Mouse (Mus musculus) natural killer cell, adult 2 months (primary cell): ENCODE measurements around the gene Ctrc.
"Not testable (repeated sequence)": the region's sequence is repeated elsewhere in the genome, so short reads cannot be mapped to it uniquely, and the experiment has no call there.

ENCODE experiments used
- DNase-seq, 2 experiments: peaks; one replicate each; pipeline ENCODE4 v3.0.0; 2022; ENCODE audit warnings: low spot score in 2 of 2

Gene Ctrc

DNA sequence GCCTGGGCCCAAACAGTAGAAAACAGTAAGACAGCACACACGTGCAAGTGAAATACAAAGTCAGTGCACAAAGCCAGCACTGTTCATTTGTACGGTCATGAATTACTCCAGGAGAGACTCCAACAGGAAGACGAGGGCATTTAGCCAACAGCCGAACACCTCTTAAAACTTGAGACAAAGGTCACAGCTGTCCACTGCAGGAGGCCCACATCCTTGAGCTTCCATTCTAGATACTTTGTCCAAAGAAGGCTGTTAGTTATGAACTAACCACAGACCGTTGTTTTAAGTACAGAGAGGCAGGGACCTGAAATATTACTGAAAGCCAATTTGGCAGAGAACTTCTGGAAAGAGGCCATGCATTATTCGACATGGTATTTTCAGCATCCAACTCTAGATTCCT, 59.1 kb downstream of the Ctrc start:
- no peak for DNase-seq

DNA sequence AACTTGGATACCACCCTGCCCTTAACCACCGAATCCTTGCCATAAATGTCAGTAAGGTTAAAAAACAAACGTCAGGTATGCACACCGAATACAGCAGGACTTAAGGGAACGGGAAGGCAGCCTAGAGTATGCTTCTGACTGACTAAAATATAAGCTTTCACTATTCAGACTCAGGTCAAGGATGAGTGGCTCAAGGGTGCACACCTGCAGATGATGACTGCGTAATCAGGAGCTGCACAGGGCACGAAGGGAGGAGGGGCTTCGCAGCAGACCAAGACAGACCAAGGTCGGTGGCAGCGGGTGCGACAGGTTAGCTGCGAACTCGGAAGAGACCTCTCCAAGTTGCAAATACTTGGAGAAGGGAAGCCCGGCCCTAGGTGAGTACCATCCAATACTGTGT, 60.0 kb downstream of the Ctrc start:
- DNase-seq, result no peak

DNA sequence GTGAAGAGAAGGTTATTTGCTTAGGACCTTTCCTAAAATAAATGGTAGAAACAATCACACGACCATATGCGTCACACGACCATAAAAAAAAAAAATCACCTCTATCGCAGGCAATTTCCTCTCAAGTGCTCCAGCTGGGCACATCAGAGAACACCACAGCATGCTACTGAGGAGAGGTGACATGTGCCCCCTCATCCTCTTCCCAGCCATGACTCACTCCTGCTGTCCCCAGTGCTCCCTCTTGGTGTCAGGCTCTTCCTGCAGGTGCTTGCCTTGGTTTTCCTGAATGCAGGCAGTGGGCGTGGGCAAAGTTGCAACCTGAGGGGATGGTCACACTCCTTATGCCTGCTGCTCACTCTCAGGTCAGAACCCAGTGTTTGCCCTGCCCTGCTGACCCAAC, 61.3 kb downstream of the Ctrc start:
- DNase-seq, result no peak

DNA sequence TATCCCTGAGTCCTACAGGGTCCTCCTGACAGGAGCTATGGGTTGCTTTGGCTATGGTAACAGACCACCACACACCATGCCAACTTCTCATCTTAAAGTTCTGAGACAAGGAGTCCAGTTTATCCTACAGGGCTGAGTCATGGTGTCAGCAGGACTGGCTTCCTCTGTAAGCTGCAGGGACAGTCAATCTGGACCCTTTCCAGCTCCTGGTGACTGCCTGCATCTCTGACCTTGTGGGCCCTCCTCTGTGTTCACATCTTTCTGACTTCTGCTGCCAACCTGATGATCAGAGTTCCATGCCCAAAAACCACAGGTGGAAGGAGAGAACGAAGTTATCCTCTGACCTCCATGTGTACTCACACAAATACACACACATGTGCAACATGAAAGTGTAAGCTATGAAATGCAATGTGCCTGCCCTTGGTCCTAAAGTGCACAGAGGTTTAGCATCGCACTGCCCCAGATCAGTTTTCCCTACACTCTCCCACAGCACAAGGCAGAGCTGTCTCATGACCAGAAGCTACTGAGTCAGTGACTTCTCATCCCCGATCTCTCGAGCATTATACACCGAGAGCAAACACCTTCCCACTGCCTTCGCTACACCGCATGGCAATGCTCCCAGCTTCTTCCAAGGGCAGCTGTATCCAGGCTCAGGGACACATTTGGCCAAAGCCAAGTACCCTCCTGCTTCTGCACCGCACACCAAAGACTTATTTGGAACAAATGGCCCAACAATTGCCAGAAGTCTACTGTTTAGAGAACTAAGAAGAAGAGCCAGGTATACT, 64.8 kb downstream of the Ctrc start:
- no peak for DNase-seq

DNA sequence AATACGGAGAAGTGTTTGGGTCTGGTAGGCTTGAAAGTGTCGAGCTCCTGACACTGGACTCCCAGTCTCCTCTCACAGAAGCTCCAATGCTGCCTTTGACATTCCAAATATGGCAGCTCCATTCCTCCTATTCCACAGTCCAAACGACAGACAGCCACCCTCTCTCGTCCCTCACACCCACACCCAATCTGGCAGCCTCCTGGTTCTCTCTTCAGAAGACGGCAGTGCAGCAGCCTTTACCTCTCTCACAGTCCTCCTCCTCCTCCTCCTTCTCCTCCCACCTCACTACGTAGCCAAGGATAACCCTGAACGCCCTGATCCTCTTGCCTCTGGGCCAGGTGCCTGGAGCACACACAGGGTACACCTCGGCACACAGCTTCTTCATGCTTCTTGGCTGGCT, 66.3 kb downstream of the Ctrc start:
- DNase-seq, result no peak

DNA sequence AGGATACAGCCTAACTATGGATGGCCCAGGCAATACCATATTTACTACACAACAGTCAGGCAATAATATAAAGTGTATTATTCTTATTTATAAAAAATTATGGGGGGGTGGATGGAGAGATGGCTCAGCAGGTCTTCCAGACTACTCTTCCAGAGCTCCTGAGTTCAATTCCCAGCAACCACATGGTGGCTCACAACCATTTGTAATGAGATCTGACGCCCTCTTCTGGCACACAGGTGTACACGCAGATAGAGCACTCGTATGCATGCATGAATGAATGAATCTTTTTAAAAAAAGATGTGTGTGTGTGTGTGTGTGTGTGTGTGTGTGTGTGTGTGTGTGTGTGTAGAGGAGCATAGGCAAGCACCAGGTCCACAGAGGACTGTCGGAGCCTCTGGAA, 73.1 kb downstream of the Ctrc start:
- not testable (repeated sequence) for DNase-seq

DNA sequence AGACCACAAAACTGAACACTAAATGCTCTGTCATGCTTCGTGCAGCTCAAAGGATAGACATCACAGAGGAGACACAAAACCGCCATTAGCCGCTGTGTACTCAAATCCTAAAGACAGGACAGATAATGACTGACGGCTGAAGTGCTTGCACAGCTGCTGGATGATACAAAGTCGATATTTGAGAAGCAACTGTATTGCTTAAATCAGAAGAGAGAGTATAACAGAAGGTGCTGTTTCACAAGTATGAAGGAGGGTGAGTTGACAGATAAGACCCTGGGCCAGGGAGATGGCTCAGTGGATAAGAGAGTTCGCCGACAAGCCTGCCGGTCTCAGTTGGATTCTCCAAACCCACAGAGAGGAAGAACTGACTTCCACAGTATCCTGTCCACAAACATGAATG, 74.3 kb downstream of the Ctrc start:
- DNase-seq, result no peak

DNA sequence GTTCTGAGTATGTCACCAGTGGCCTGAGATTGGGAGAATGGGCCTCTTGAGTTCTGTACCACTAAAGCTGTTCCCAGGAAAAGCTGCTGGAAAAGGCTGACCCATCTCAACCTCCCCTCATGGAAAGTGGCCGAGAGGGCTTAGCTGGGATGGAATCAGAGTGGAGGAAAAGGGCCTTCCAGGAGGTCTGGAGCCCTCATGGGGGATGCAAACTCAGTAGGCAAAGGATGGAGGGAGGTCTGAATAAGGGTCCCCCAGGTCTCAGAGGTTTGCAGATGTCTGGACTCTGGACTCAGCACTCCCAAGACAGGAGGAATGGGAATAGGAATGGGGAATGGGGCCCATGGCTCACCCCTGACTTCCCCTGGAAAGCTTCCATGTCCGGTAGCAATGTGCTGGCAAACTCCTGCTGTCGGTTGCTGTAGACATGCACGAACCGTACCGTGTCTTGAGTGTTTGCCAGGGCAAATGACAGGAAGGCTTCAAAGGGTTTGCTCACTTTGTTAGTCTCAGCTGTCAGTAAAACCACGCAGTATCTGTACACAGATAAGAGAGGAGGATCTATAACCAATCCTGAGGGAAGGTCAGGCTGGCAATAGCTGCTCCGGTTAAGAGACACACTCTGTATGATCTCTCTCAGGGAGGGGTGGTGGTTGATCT, 76.5 kb downstream of the Ctrc start:
- DNase-seq, result no peak

DNA sequence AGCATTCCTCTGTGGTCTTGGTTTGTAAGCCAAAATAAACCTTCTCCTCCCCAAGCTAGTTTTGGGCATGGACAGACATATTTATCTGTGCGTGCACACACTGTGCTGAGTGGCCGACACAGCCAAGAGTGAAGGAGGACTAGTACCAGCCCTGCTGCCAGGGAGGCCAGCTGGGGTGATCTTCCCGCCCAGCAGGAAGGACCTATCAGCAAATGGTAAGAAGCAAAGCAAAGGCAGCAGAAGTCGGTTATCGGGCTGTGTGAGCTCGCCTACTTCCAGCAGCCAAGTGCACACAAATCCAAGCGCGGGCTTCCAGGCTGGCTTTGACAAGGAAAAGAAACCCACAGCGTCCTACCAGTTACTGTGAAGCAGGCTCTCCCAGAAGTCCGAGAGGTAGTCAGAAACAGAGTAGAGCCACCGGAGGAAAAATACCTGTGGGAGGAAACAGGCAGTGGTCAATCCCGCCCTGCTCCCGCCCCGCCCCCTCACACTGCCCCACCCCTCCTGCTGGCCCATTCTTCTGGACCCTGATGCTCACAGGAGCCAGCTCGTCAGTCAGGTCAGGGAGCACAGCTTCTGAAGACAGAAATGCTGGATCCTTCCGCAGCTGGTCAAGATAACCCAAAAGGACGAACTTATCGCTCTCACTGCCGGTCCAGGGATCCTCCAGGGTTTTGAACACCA, 78.7 kb downstream of the Ctrc start:
- DNase-seq, result no peak

DNA sequence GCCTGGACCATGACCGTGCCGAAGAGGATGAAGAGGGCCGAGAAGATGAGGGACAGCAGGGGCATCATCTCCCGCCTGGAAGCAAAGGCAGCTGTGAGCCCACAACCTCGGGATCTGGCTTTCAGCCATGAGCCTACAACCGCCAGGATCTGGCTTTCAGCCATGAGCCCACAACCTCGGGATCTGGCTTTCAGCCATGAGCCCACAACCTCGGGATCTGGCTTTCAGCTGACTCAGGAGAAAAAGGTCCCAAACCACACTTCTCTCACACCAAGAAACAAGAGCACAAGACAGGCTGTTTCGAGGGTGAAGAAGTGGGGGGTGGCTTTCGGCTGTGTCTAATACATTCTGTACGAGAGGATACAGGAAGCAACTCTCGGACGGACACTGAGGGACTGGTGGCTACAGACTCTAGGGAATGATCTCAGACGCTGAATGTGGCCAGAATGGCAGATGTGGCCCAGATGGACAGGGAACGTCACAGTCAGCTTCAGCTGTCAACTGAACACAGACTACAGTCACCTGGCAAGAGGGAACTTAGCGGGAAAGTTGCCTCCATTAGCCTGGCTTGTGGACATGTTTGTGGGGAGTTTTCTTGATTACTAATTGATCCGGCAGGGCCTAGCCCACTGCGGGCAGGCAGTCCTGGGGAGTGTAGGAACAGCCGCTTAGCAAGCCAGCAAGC, 79.3 kb downstream of the Ctrc start:
- no peak for DNase-seq

DNA sequence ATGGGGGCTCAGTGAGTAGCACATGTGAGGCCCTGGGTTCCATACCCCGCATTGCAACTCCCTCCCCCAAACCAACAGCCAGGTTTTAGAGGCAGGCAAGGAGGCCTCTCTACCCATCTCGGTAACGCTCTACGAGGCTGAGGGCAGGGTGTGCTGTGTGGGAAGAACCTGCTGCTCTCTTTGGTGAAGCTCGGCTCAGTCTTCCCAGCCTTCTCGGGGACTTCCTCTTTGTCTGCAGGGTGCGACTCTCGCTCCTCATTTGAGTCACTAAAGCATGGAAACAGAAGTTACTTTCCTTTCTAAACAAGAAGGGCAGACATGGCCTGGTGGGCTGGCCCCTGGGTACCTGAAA, 79.9 kb downstream of the Ctrc start:
- DNase-seq, result peak in 1 of 2 experiments; percentile 16

DNA sequence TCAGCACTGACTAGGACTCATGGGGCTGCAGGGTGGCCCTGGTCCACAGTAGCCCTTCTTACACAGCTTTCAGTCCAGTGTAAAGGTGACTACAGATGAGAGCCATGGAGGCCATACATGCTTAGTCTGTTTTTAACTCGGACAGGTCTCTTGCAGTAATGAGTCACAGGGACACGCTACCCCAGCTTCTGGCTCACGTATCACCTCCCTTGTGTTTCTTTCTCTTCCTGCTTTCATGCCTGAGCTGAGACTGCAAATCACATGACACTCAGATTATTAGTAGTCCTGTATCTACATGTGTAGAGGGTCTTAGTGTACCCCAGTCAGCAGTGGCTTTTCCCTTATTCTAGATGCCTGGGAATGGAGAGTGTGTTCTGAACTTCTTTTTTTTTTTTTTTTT, 81.2 kb downstream of the Ctrc start:
- no peak for DNase-seq
